ENCODE assay signal across 10 mouse cellular contexts in genomic region chr7:44653773-44654172, GRCm38 (mm10). TPM values are rescaled to one million over a fixed set of nuclear protein-coding genes. Genes with fewer than 3 reads are reported as not detected.
DNase-seq lines count a peak whose midpoint lies in the region; ATAC-seq and TF ChIP-seq lines count a peak whose summit lies in the region.
"Had no signal": no experiment of that assay in that cellular context is flagged by ENCODE, and none has a peak within 500 bp of the region (broad histone marks: within the 10 kb centered on the region; RNA-seq: fewer than 3 reads in every experiment).

No protein-coding gene starts in this region.

- peak; percentile 55 to 67 (median 57) for TF ChIP-seq CTCF in MEL (IDR thresholded peaks at IDR 0.05 in 2 of 3, conservative IDR thresholded peaks at IDR 0.05 in 1 of 3; ENCODE audit: control insufficient read depth in 1 of 3, insufficient read depth in 1 of 3, low read depth in 2 of 3, low read length in 3 of 3, poor library complexity in 1 of 3, severe bottlenecking in 1 of 3)
- TF ChIP-seq CTCF in liver, postnatal 0 days (IDR thresholded peaks at IDR 0.05; ENCODE audit: low read depth): peak; percentile 49

- no peak overlapping the region for H3K9ac ChIP-seq in hindbrain, embryonic 13.5 days
- H3K9ac ChIP-seq in MEL (ENCODE audit: control insufficient read depth, low read depth, low read length, poor library complexity, severe bottlenecking): no peak overlapping the region
- H3K9ac ChIP-seq in liver, postnatal 0 days (replicated peaks): no peak overlapping the region
- H3K9ac ChIP-seq: embryonic facial prominence, embryonic 12.5 days; heart, embryonic 15.5 days had no signal

- no peak overlapping the region for H3K4me3 ChIP-seq in hindbrain, embryonic 10.5 days
- H3K4me3 ChIP-seq in hindbrain, embryonic 13.5 days: no peak overlapping the region
- no peak overlapping the region for H3K4me3 ChIP-seq in MEL (ENCODE audit: control insufficient read depth in 1 of 2, insufficient read depth in 1 of 2, low read depth in 2 of 2, low read length in 2 of 2)
- H3K4me3 ChIP-seq in liver, postnatal 0 days (ENCODE audit: low read depth, low read length): no peak overlapping the region
- H3K4me3 ChIP-seq: embryonic facial prominence, embryonic 12.5 days; heart, embryonic 15.5 days had no signal

- no peaks in the 10 kb centered on the region for H3K9me3 ChIP-seq in hindbrain, embryonic 10.5 days
- H3K9me3 ChIP-seq in hindbrain, embryonic 13.5 days: no peaks in the 10 kb centered on the region
- no peaks in the 10 kb centered on the region for H3K9me3 ChIP-seq in MEL (replicated peaks; ENCODE audit: insufficient read depth, low read length)
- no peaks in the 10 kb centered on the region for H3K9me3 ChIP-seq in liver, postnatal 0 days (ENCODE audit: low read length)
- H3K9me3 ChIP-seq: embryonic facial prominence, embryonic 12.5 days; heart, embryonic 15.5 days had no signal

- TF ChIP-seq EP300 in MEL (IDR thresholded peaks at IDR 0.05; ENCODE audit: low read depth in 1 of 2, low read length in 2 of 2): no peak
- TF ChIP-seq EP300 in liver, postnatal 0 days (IDR thresholded peaks at IDR 0.05; ENCODE audit: low read depth): no peak

- no peaks in the 10 kb centered on the region for H3K36me3 ChIP-seq in hindbrain, embryonic 10.5 days
- no peaks in the 10 kb centered on the region for H3K36me3 ChIP-seq in hindbrain, embryonic 13.5 days
- H3K36me3 ChIP-seq in MEL (ENCODE audit: control insufficient read depth in 1 of 2, insufficient read depth in 2 of 2, low read length in 2 of 2): no peaks in the 10 kb centered on the region
- H3K36me3 ChIP-seq in liver, postnatal 0 days (replicated peaks; ENCODE audit: insufficient read depth, low read length): no peaks in the 10 kb centered on the region
- H3K36me3 ChIP-seq: embryonic facial prominence, embryonic 12.5 days; heart, embryonic 15.5 days had no signal

- TF ChIP-seq RAD21 in MEL (IDR thresholded peaks at IDR 0.05; ENCODE audit: low read depth, low read length): no peak

- DNase-seq in hindbrain, embryonic 10.5 days (ENCODE audit: low spot score): peak; percentile 23
- DNase-seq in B cell, adult 2 months: peak; percentile 69 to 70
- DNase-seq in MEL (ENCODE audit: low read depth, low spot score): peak; percentile 27
- peak; percentile 41 for DNase-seq in liver, postnatal 0 days
- DNase-seq in layer of hippocampus, postnatal 36 days: no peak
- no peak for DNase-seq in gastrocnemius, adult 8-10 months (ENCODE audit: low spot score in 2 of 2)

- WGBS in hindbrain, embryonic 10.5 days: 53% methylated on average over 8 of the region's 8 CpGs
- 56% methylated on average over 8 of the region's 8 CpGs for WGBS in hindbrain, embryonic 13.5 days
- 49% methylated on average over 8 of the region's 8 CpGs for WGBS in liver, postnatal 0 days (ENCODE audit: insufficient replicate concordance)

- H3K4me2 ChIP-seq in hindbrain, embryonic 13.5 days: no peak overlapping the region
- no peak overlapping the region for H3K4me2 ChIP-seq in liver, postnatal 0 days (ENCODE audit: low read depth, low read length)
- H3K4me2 ChIP-seq: embryonic facial prominence, embryonic 12.5 days; heart, embryonic 15.5 days had no signal

- H3K4me1 ChIP-seq in hindbrain, embryonic 10.5 days (replicated peaks): no peaks in the 10 kb centered on the region
- no peaks in the 10 kb centered on the region for H3K4me1 ChIP-seq in hindbrain, embryonic 13.5 days (replicated peaks)
- H3K4me1 ChIP-seq in MEL (ENCODE audit: control insufficient read depth in 1 of 2, insufficient read depth in 2 of 2, low read length in 2 of 2): peaks cover 0 to 2% of the 10 kb centered on the region in 2 experiments; a peak in 1 of 4 replicates
- H3K4me1 ChIP-seq in liver, postnatal 0 days (ENCODE audit: insufficient read depth): no peaks in the 10 kb centered on the region
- H3K4me1 ChIP-seq: embryonic facial prominence, embryonic 12.5 days; heart, embryonic 15.5 days had no signal

- no peak for TF ChIP-seq POLR2A in MEL (IDR thresholded peaks at IDR 0.05; ENCODE audit: control insufficient read depth in 1 of 2, insufficient read depth in 1 of 2, low read depth in 1 of 2, low read length in 2 of 2, poor library complexity in 1 of 2)

- H3K79me2 ChIP-seq in MEL (ENCODE audit: control insufficient read depth, insufficient read depth, low read length, poor library complexity): no peaks in the 10 kb centered on the region

- no peaks in the 10 kb centered on the region for H3K27me3 ChIP-seq in hindbrain, embryonic 10.5 days (ENCODE audit: insufficient read depth, poor library complexity, severe bottlenecking)
- peaks cover 21% of the 10 kb centered on the region for H3K27me3 ChIP-seq in hindbrain, embryonic 13.5 days
- H3K27me3 ChIP-seq in MEL (ENCODE audit: control insufficient read depth in 1 of 2, insufficient read depth in 2 of 2, low read length in 2 of 2): no peaks in the 10 kb centered on the region
- H3K27me3 ChIP-seq in liver, postnatal 0 days (ENCODE audit: insufficient read depth, low read length): no peaks in the 10 kb centered on the region
- H3K27me3 ChIP-seq: embryonic facial prominence, embryonic 12.5 days had no signal

- no peak overlapping the region for H3K27ac ChIP-seq in hindbrain, embryonic 10.5 days
- H3K27ac ChIP-seq in hindbrain, embryonic 13.5 days: no peak overlapping the region
- H3K27ac ChIP-seq in MEL (ENCODE audit: control insufficient read depth, low read depth, low read length): no peak overlapping the region
- no peak overlapping the region for H3K27ac ChIP-seq in liver, postnatal 0 days (ENCODE audit: low read depth)
- H3K27ac ChIP-seq: embryonic facial prominence, embryonic 12.5 days; heart, embryonic 15.5 days had no signal

- ATAC-seq in hindbrain, embryonic 13.5 days (ENCODE audit: low FRiP score): no peak
- no peak for ATAC-seq in liver, postnatal 0 days

TF ChIP-seq in MEL, 35 proteins besides CTCF, POLR2A, EP300 and RAD21:
- TF ChIP-seq E2F4 (IDR thresholded peaks at IDR 0.05; ENCODE audit: borderline replicate concordance, low read depth, low read length) (no peak), ZMIZ1 (IDR thresholded peaks at IDR 0.05; ENCODE audit: low read depth, low read length) (no peak), ZKSCAN1 (IDR thresholded peaks at IDR 0.05; ENCODE audit: low read depth, low read length) (no peak), SIN3A (IDR thresholded peaks at IDR 0.05; ENCODE audit: low read length) (no peak), MYC (IDR thresholded peaks at IDR 0.05; ENCODE audit: low read depth, low read length) (no peak), HCFC1 (IDR thresholded peaks at IDR 0.05; ENCODE audit: low read depth, low read length) (no peak), ELF1 (IDR thresholded peaks at IDR 0.05; ENCODE audit: low read depth, low read length) (no peak), ETS1 (IDR thresholded peaks at IDR 0.05; ENCODE audit: low read depth, low read length) (no peak), MAFK (IDR thresholded peaks at IDR 0.05; ENCODE audit: borderline replicate concordance, low read depth, low read length) (no peak), SMC3 (IDR thresholded peaks at IDR 0.05; ENCODE audit: low read depth, low read length) (no peak), NRF1 (IDR thresholded peaks at IDR 0.05; ENCODE audit: insufficient read depth, low read depth, low read length, poor library complexity, severe bottlenecking) (no peak), CHD2 (IDR thresholded peaks at IDR 0.05; ENCODE audit: low read length) (no peak), MEF2A (IDR thresholded peaks at IDR 0.05; ENCODE audit: extremely low read depth, insufficient replicate concordance, low read depth, low read length, poor library complexity, severe bottlenecking) (no peak), MAZ (IDR thresholded peaks at IDR 0.05; ENCODE audit: low read depth, low read length) (no peak), POLR2AphosphoS2 (IDR thresholded peaks at IDR 0.05; ENCODE audit: low read length) (no peak)

RNA-seq across cellular contexts. Expression of gene Myh14, which starts 16.9 kb away (rescaled TPM):
- polyA plus RNA-seq in hindbrain, embryonic 10.5 days (2016; fragmentation: Nextera tagmentation; extraction: Ambion mirVana): 1.5 and 2.4 TPM in 2 replicates
- polyA plus RNA-seq in hindbrain, embryonic 13.5 days (2015; fragmentation: Nextera tagmentation; extraction: Ambion mirVana): 1.9 and 2.3 TPM in 2 replicates
- under 0.01 and 0.07 TPM in 2 replicates for total RNA-seq in MEL (2012; rRNA removed)
- polyA plus RNA-seq in MEL (2012; ENCODE audit: insufficient read depth in 1 of 2, insufficient read length in 2 of 2, low read depth in 1 of 2, low replicate concordance in 2 of 2, missing spikeins in 1 of 2): under 1 TPM in 1 of 2 experiments, not detected in 1; 0.08 TPM
- 1.5 and 2.1 TPM in 2 replicates for polyA plus RNA-seq in liver, postnatal 0 days (2015; fragmentation: Nextera tagmentation; extraction: Ambion mirVana)
- total RNA-seq in layer of hippocampus, postnatal 36 days (2021): 10 to 100 TPM; 27.7 to 28.1 TPM
- total RNA-seq in gastrocnemius, adult 8-10 months (2022): 10 to 100 TPM; 38.7 to 58.3 (median 42.5) TPM

RNA-seq across cellular contexts. Expression of gene Izumo2, which starts 54.8 kb away (rescaled TPM):
- not detected in 2 replicates for polyA plus RNA-seq in hindbrain, embryonic 10.5 days (2016; fragmentation: Nextera tagmentation; extraction: Ambion mirVana)
- polyA plus RNA-seq in hindbrain, embryonic 13.5 days (2015; fragmentation: Nextera tagmentation; extraction: Ambion mirVana): not detected in 2 replicates
- not detected in 2 replicates for total RNA-seq in MEL (2012; rRNA removed)
- polyA plus RNA-seq in MEL (2012; ENCODE audit: insufficient read depth in 1 of 2, insufficient read length in 2 of 2, low read depth in 1 of 2, low replicate concordance in 2 of 2, missing spikeins in 1 of 2): not detected
- polyA plus RNA-seq in liver, postnatal 0 days (2015; fragmentation: Nextera tagmentation; extraction: Ambion mirVana): not detected in 2 replicates
- not detected for total RNA-seq in layer of hippocampus, postnatal 36 days (2021)
- total RNA-seq in gastrocnemius, adult 8-10 months (2022): not detected
- polyA plus RNA-seq: embryonic facial prominence, embryonic 12.5 days; heart, embryonic 15.5 days; limb, embryonic 11.5 days had no signal

Comparison
In these comparisons a context has a peak if more than half of its experiments do, and no peak if none do; other contexts are left out.
1. DNase-seq: peak in hindbrain, embryonic 10.5 days (single experiment), B cell, adult 2 months (2 of 2), MEL (single experiment) and liver, postnatal 0 days (single experiment); none in layer of hippocampus, postnatal 36 days (0 of 2) and gastrocnemius, adult 8-10 months (0 of 2).